Mouse (Mus musculus) midbrain, embryonic 13.5 days (tissue): ENCODE data around the gene Arhgap20. TPM values are rescaled to one million over a fixed set of nuclear protein-coding genes. Genes with fewer than 3 reads are reported as not detected.

Source experiments
- ATAC-seq: fragments of 200-750 bp; cut with Nextera tagmentation; 2 replicates; pipeline ENCODE4 v1.8.0; 2017; ENCODE audit warnings: mild to moderate bottlenecking, moderate TSS enrichment, moderate library complexity
- H3K27ac ChIP-seq: fragments of 300-500 bp; sonication (generic); 2 replicates; pipeline ENCODE4 v1.5.1; 2015; ENCODE audit warnings: inconsistent platforms, mild to moderate bottlenecking, moderate library complexity
- H3K27me3 ChIP-seq: fragments of 300-500 bp; sonication (generic); 2 replicates; pipeline ENCODE4 v1.6.1; 2015; ENCODE audit warnings: mild to moderate bottlenecking, inconsistent platforms
- H3K36me3 ChIP-seq: fragments of 300-500 bp; sonication (generic); 2 replicates; pipeline ENCODE4 v1.6.1; 2015; ENCODE audit warnings: mild to moderate bottlenecking, inconsistent platforms
- H3K4me1 ChIP-seq: fragments of 300-500 bp; sonication (generic); replicated peaks from 2 replicates; pipeline ENCODE4 v1.6.1; 2015; ENCODE audit warnings: inconsistent platforms
- H3K4me2 ChIP-seq: fragments of 300-500 bp; sonication (generic); replicated peaks from 2 replicates; pipeline ENCODE4 v1.6.1; 2015; ENCODE audit warnings: moderate library complexity, mild to moderate bottlenecking, inconsistent platforms
- H3K4me3 ChIP-seq: fragments of 300-500 bp; sonication (generic); replicated peaks from 2 replicates; pipeline ENCODE4 v1.5.1; 2015; ENCODE audit warnings: mild to moderate bottlenecking, inconsistent platforms
- H3K9ac ChIP-seq: fragments of 300-500 bp; sonication (generic); replicated peaks from 2 replicates; pipeline ENCODE4 v1.6.1; 2015; ENCODE audit warnings: mild to moderate bottlenecking, inconsistent platforms
- H3K9me3 ChIP-seq: fragments of 300-500 bp; sonication (generic); 2 replicates; pipeline ENCODE4 v1.6.1; 2016; ENCODE audit warnings: mild to moderate bottlenecking, inconsistent platforms
- WGBS: fragments of 180-500 bp; shearing (Covaris S2); methylation state at CpG from one replicate; pipeline ENCODE4 v1.1.7; 2015; 5-methylcytosine and 5-hydroxymethylcytosine counted together
- polyA plus RNA-seq: library from polyadenylated mRNA; unstranded; fragments of >200 nt; fragmentation: Nextera tagmentation; extraction: Ambion mirVana; gene quantifications from 2 replicates; pipeline ENCODE4 v1.2.1, GENCODE M21; 2015

The Arhgap20 gene
- polyA plus RNA-seq, 1 experiment from 2014 or later: 11.6 TPM

- WGBS: 49% methylated on average over 4 of the region's 4 CpGs
These were observed 116.2 kb downstream of the Arhgap20 start for GRCm38 (mm10) chr9:51881386-51881785.

DNA sequence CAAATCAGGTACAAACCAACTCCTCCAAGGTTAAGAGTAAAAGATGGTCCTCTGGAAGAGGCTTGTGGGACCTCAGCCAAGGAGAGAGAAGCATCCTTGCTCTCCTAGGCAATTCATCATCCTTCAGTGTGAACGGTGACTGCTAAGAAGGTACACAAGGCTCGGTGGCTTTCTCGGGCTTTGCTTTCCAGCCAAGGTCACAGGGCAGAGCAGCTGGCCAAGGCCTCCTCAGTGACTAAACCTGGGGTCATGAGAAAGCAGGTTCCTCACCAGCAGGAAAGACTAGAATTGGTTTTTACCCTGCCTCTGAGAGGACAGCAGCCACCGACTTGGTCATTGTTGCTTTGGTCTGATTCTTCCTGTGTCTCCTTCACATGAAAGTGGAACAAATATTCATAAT is 116.7 kb downstream of the Arhgap20 start:
- Histone ChIP-seq H3K27me3 (no peaks in the 10 kb centered on the region), H3K4me2 (no peak overlapping the region), H3K4me3 (no peak overlapping the region), H3K9me3 (no peaks in the 10 kb centered on the region), H3K9ac (no peak overlapping the region), H3K36me3 (no peaks in the 10 kb centered on the region), H3K27ac (no peak overlapping the region), H3K4me1 (no peaks in the 10 kb centered on the region)
- no peak for ATAC-seq
- WGBS: 88% methylated on average over 4 of the region's 4 CpGs

More at GRCm38 (mm10) chr9:51881386-51881785, 116.2 kb downstream of the Arhgap20 start:
- no peak for ATAC-seq
- H3K9me3 ChIP-seq: no peaks in the 10 kb centered on the region
- H3K36me3 ChIP-seq: no peaks in the 10 kb centered on the region
- H3K27ac ChIP-seq: no peak overlapping the region
- H3K9ac ChIP-seq: no peak overlapping the region
- no peaks in the 10 kb centered on the region for H3K27me3 ChIP-seq
- no peak overlapping the region for H3K4me3 ChIP-seq
- H3K4me2 ChIP-seq: no peak overlapping the region
- no peaks in the 10 kb centered on the region for H3K4me1 ChIP-seq

- no peak for ATAC-seq
- Histone ChIP-seq H3K9ac (no peak overlapping the region), H3K27me3 (no peaks in the 10 kb centered on the region), H3K36me3 (no peaks in the 10 kb centered on the region), H3K4me3 (no peak overlapping the region), H3K9me3 (no peaks in the 10 kb centered on the region), H3K4me2 (no peak overlapping the region), H3K4me1 (no peaks in the 10 kb centered on the region), H3K27ac (no peak overlapping the region)
- WGBS: 88% methylated on average over 4 of the region's 4 CpGs
These were observed 118.2 kb downstream of the Arhgap20 start for GRCm38 (mm10) chr9:51883319-51883718.

- Histone ChIP-seq H3K36me3 (no peaks in the 10 kb centered on the region), H3K9ac (no peak overlapping the region), H3K4me2 (no peak overlapping the region), H3K27ac (no peak overlapping the region), H3K4me1 (no peaks in the 10 kb centered on the region), H3K4me3 (no peak overlapping the region), H3K9me3 (no peaks in the 10 kb centered on the region), H3K27me3 (no peaks in the 10 kb centered on the region)
- ATAC-seq: no peak
- WGBS: 92% methylated on average over 1 of the region's 1 CpGs
These were observed 127.8 kb downstream of the Arhgap20 start for GRCm38 (mm10) chr9:51892921-51893320.

Other genes with a start within 250 kb of the Arhgap20 start
- 37.3 and 39.1 TPM in 2 replicates for gene Fdx1, start 198.2 kb downstream of the Arhgap20 start, polyA plus RNA-seq